Mouse (Mus musculus): ENCODE measurements at regions not wholly inside any gene's neighbourhood (a gene's known extent, or its start where the extent isn't known, plus 50 kb on each side); places are given as distances from the start of the nearest gene placed in this dataset.

- TF ChIP-seq GATA1 (IDR thresholded peaks at IDR 0.05; ENCODE audit: low read length), result no peak
Observed at GRCm38 (mm10) chr4:75579865-75580264, 301.8 kb upstream of the Dmac1 start.

GRCm38 (mm10) chr4:75572603-75573002 is 294.5 kb upstream of the Dmac1 start:
- TF ChIP-seq GATA1 (IDR thresholded peaks at IDR 0.05; ENCODE audit: low read length), result no peak

GRCm38 (mm10) chr4:75567630-75568029 is 289.5 kb upstream of the Dmac1 start:
- no peak for TF ChIP-seq GATA1 (IDR thresholded peaks at IDR 0.05; ENCODE audit: low read length)

GRCm38 (mm10) chr4:75562480-75562879 is 284.4 kb upstream of the Dmac1 start:
- TF ChIP-seq GATA1 (IDR thresholded peaks at IDR 0.05; ENCODE audit: low read length), result no peak

GRCm38 (mm10) chr4:75561792-75562191 is 283.7 kb upstream of the Dmac1 start:
- no peak for TF ChIP-seq GATA1 (IDR thresholded peaks at IDR 0.05; ENCODE audit: low read length)

GRCm38 (mm10) chr4:75537787-75538186 is 259.7 kb upstream of the Dmac1 start:
- TF ChIP-seq GATA1 (IDR thresholded peaks at IDR 0.05; ENCODE audit: low read length), result no peak

- no peak for TF ChIP-seq GATA1 (IDR thresholded peaks at IDR 0.05; ENCODE audit: low read length)
Observed at GRCm38 (mm10) chr4:75535067-75535466, 257.0 kb upstream of the Dmac1 start.

- TF ChIP-seq GATA1 (IDR thresholded peaks at IDR 0.05; ENCODE audit: low read length), result no peak
Observed at GRCm38 (mm10) chr4:75529607-75530006, 251.5 kb upstream of the Dmac1 start.

GRCm38 (mm10) chr4:75517459-75518158 is 239.5 kb upstream of the Dmac1 start:
- no peak for TF ChIP-seq GATA1 (IDR thresholded peaks at IDR 0.05; ENCODE audit: low read length)
